Mouse (Mus musculus): ENCODE results near the gene Cacna1s. TPM values are rescaled to one million over a fixed set of nuclear protein-coding genes. Genes with fewer than 3 reads are reported as not detected.

Gene Cacna1s
- polyA plus RNA-seq, 1 experiment: 16.5 TPM

DNA sequence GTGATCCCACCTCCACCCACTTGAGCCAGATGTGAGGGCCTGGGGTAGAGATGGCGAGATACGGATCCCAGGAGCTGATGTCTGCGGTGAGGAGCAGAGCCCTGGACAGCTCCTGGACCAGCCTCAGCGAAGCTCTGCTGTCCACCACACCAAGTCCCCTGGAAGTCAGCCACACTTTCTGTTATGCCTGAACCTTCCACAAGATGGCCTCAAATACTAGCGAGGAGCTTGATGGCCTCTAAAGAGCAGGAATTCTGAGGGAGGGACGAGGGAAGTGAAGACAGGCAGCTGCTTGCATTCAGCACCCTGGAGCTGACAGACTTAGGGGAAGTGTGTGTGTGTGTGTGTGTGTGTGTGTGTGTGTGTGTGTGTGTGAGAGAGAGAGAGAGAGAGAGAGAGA lies 1.1 kb upstream of the Cacna1s start:
- H3K4me1 ChIP-seq (ENCODE audit: control insufficient read depth, insufficient read depth, low read length): peaks cover 6% of the 10 kb centered on the region
- no peak overlapping the region for H3K4me3 ChIP-seq (ENCODE audit: control insufficient read depth, low read depth, low read length)
- no peak overlapping the region for H3K27ac ChIP-seq (ENCODE audit: control insufficient read depth, insufficient read depth, low read depth, low read length)
- H3K36me3 ChIP-seq (ENCODE audit: control insufficient read depth, insufficient read depth, low read length): no peaks in the 10 kb centered on the region
- TF ChIP-seq POLR2A (IDR thresholded peaks at IDR 0.05; ENCODE audit: control insufficient read depth, low read depth, low read length) (no peak), CTCF (IDR thresholded peaks at IDR 0.05; ENCODE audit: control insufficient read depth, insufficient read depth, insufficient replicate concordance, low read depth, low read length) (peak; percentile 44; the same call in 1 of the 2 replicates)
- peaks cover 3% of the 10 kb centered on the region; the same call in 1 of the 2 replicates for H3K27me3 ChIP-seq (ENCODE audit: control insufficient read depth, insufficient read depth, low read length)

DNA sequence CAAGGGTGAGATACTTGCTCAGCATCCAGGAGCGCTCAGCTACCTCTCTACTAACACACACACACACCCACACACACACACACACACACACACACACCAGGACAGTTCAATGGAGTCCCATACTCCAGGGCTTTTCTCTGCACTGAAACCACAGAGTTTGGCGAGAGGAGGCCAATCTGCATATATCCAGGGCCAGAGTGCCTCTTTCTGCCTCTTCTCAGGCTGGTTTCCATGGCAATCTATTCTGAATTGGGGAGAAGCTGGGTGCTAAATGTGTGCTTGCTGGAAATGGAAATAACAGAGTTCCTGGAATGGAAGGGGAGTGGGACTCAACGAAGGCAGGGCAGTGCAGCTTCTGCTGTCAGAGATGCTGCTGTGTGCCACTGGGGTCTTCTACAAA lies 3.2 kb downstream of the Cacna1s start:
- Histone ChIP-seq H3K36me3 (ENCODE audit: control insufficient read depth, insufficient read depth, low read length) (no peaks in the 10 kb centered on the region), H3K27me3 (ENCODE audit: control insufficient read depth, insufficient read depth, low read length) (no peaks in the 10 kb centered on the region), H3K4me3 (ENCODE audit: control insufficient read depth, low read depth, low read length) (no peak overlapping the region), H3K27ac (ENCODE audit: control insufficient read depth, insufficient read depth, low read depth, low read length) (no peak overlapping the region), H3K4me1 (ENCODE audit: control insufficient read depth, insufficient read depth, low read length) (peaks cover under 1% of the 10 kb centered on the region; the same call in 1 of the 2 replicates)
- no peak for TF ChIP-seq CTCF (IDR thresholded peaks at IDR 0.05; ENCODE audit: control insufficient read depth, insufficient read depth, insufficient replicate concordance, low read depth, low read length)
- no peak for TF ChIP-seq POLR2A (IDR thresholded peaks at IDR 0.05; ENCODE audit: control insufficient read depth, low read depth, low read length)

DNA sequence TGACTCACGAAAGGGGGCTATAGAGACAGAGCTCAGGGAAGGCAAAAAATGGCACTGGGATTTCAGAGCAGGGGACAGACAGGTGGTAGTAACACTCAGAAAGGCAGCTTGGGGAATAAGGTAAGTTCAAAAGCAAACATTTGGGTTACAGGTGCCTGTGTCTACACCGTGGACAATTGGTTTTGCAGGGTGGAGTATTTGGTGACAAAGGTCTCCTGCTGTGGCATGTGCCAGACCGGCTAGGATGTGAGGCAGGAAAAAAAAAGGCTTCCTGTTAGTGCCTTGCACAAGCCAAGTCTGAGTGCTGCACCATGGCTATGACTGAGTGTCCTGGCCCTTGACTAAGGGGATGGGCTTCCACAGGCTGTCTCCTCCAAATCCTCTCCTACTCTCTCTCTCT lies 6.0 kb downstream of the Cacna1s start:
- Histone ChIP-seq H3K27me3 (ENCODE audit: control insufficient read depth, insufficient read depth, low read length) (no peaks in the 10 kb centered on the region), H3K27ac (ENCODE audit: control insufficient read depth, insufficient read depth, low read depth, low read length) (no peak overlapping the region), H3K4me3 (ENCODE audit: control insufficient read depth, low read depth, low read length) (no peak overlapping the region), H3K36me3 (ENCODE audit: control insufficient read depth, insufficient read depth, low read length) (no peaks in the 10 kb centered on the region), H3K4me1 (ENCODE audit: control insufficient read depth, insufficient read depth, low read length) (no peaks in the 10 kb centered on the region)
- TF ChIP-seq POLR2A (IDR thresholded peaks at IDR 0.05; ENCODE audit: control insufficient read depth, low read depth, low read length) (no peak), CTCF (IDR thresholded peaks at IDR 0.05; ENCODE audit: control insufficient read depth, insufficient read depth, insufficient replicate concordance, low read depth, low read length) (no peak)

GRCm38 (mm10) chr1:136061041-136061789 lies 8.7 kb downstream of the Cacna1s start:
- Histone ChIP-seq H3K27me3 (ENCODE audit: control insufficient read depth, insufficient read depth, low read length) (no peaks in the 10 kb centered on the region), H3K4me1 (ENCODE audit: control insufficient read depth, insufficient read depth, low read length) (no peaks in the 10 kb centered on the region), H3K4me3 (ENCODE audit: control insufficient read depth, low read depth, low read length) (no peak overlapping the region), H3K27ac (ENCODE audit: control insufficient read depth, insufficient read depth, low read depth, low read length) (no peak overlapping the region), H3K36me3 (ENCODE audit: control insufficient read depth, insufficient read depth, low read length) (no peaks in the 10 kb centered on the region)
- TF ChIP-seq POLR2A (IDR thresholded peaks at IDR 0.05; ENCODE audit: control insufficient read depth, low read depth, low read length): no peak
- no peak for TF ChIP-seq CTCF (IDR thresholded peaks at IDR 0.05; ENCODE audit: control insufficient read depth, insufficient read depth, insufficient replicate concordance, low read depth, low read length)

GRCm38 (mm10) chr1:136061790-136062141 lies 9.2 kb downstream of the Cacna1s start:
- Histone ChIP-seq H3K4me1 (ENCODE audit: control insufficient read depth, insufficient read depth, low read length) (no peaks in the 10 kb centered on the region), H3K27ac (ENCODE audit: control insufficient read depth, insufficient read depth, low read depth, low read length) (no peak overlapping the region), H3K36me3 (ENCODE audit: control insufficient read depth, insufficient read depth, low read length) (no peaks in the 10 kb centered on the region), H3K27me3 (ENCODE audit: control insufficient read depth, insufficient read depth, low read length) (no peaks in the 10 kb centered on the region), H3K4me3 (ENCODE audit: control insufficient read depth, low read depth, low read length) (no peak overlapping the region)
- no peak for TF ChIP-seq POLR2A (IDR thresholded peaks at IDR 0.05; ENCODE audit: control insufficient read depth, low read depth, low read length)
- TF ChIP-seq CTCF (IDR thresholded peaks at IDR 0.05; ENCODE audit: control insufficient read depth, insufficient read depth, insufficient replicate concordance, low read depth, low read length): no peak

- H3K4me3 ChIP-seq (ENCODE audit: control insufficient read depth, low read depth, low read length): no peak overlapping the region
- TF ChIP-seq POLR2A (IDR thresholded peaks at IDR 0.05; ENCODE audit: control insufficient read depth, low read depth, low read length): no peak
- TF ChIP-seq CTCF (IDR thresholded peaks at IDR 0.05; ENCODE audit: control insufficient read depth, insufficient read depth, insufficient replicate concordance, low read depth, low read length): no peak
- H3K36me3 ChIP-seq (ENCODE audit: control insufficient read depth, insufficient read depth, low read length): no peaks in the 10 kb centered on the region
- H3K27me3 ChIP-seq (ENCODE audit: control insufficient read depth, insufficient read depth, low read length): no peaks in the 10 kb centered on the region
- no peak overlapping the region for H3K27ac ChIP-seq (ENCODE audit: control insufficient read depth, insufficient read depth, low read depth, low read length)
- H3K4me1 ChIP-seq (ENCODE audit: control insufficient read depth, insufficient read depth, low read length): no peaks in the 10 kb centered on the region
Measured at GRCm38 (mm10) chr1:136063991-136064390, 11.4 kb downstream of the Cacna1s start.

DNA sequence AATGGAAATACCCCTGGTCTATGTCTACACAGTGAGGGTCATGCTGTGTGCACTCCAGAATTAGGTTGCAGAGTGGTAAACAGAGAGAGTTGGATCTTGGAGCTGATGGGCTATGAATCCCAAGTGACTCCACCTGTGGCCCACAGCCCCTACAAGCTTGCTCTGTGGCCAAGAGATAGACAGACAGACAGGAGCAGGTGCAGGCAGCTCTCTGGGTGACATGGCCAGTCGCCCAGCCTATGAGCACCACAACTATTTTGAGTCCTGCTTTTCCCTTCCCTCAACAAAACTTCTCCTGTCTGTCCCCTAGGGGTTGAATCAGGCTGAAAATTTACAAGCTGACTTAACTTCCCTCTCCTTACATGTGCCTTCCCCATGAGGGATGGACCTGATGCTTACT lies 14.1 kb downstream of the Cacna1s start:
- Histone ChIP-seq H3K36me3 (ENCODE audit: control insufficient read depth, insufficient read depth, low read length) (no peaks in the 10 kb centered on the region), H3K4me1 (ENCODE audit: control insufficient read depth, insufficient read depth, low read length) (no peaks in the 10 kb centered on the region), H3K27me3 (ENCODE audit: control insufficient read depth, insufficient read depth, low read length) (no peaks in the 10 kb centered on the region), H3K27ac (ENCODE audit: control insufficient read depth, insufficient read depth, low read depth, low read length) (no peak overlapping the region), H3K4me3 (ENCODE audit: control insufficient read depth, low read depth, low read length) (no peak overlapping the region)
- TF ChIP-seq CTCF (IDR thresholded peaks at IDR 0.05; ENCODE audit: control insufficient read depth, insufficient read depth, insufficient replicate concordance, low read depth, low read length): no peak
- no peak for TF ChIP-seq POLR2A (IDR thresholded peaks at IDR 0.05; ENCODE audit: control insufficient read depth, low read depth, low read length)
